Mouse (Mus musculus) neutrophil, adult 5-6 weeks (primary cell): Measurements from ENCODE around the gene Tmed8. TPM values are rescaled to one million over a fixed set of nuclear protein-coding genes. Genes with fewer than 3 reads are reported as not detected.

Source experiments
- ATAC-seq: fragments of 151-379, 151-347 bp; 2 replicates; pipeline ENCODE4 v1.8.0; 2017; ENCODE audit warnings: mild to moderate bottlenecking, moderate TSS enrichment; ENCODE audit not compliant: insufficient number of reproducible peaks, poor library complexity, low FRiP score, severe bottlenecking; ENCODE audit errors: extremely low read depth
- total RNA-seq: library from RNA; stranded (forward); fragments of 200-1000 nt; gene quantifications from 2 replicates; pipeline ENCODE4 v1.2.3, GENCODE M21; 2017

Tmed8 gene
- total RNA-seq, 1 experiment from 2014 or later: 44.7 TPM

- no peak for ATAC-seq
These were observed 73.0 kb downstream of the Tmed8 start for GRCm38 (mm10) chr12:87127256-87127655.

GRCm38 (mm10) chr12:87121918-87122589 is 78.2 kb downstream of the Tmed8 start:
- no peak for ATAC-seq

Other genes starting within 250 kb of the Tmed8 start
- not detected in 2 replicates for gene Zdhhc22, start 210.0 kb downstream of the Tmed8 start, total RNA-seq
- not detected in 2 replicates for gene Tmem63c, start 179.1 kb downstream of the Tmed8 start, total RNA-seq
- gene Ngb, start 97.9 kb downstream of the Tmed8 start, total RNA-seq: not detected in 2 replicates
- 6.9 and 10.2 TPM in 2 replicates for gene Gstz1, start 53.3 kb downstream of the Tmed8 start, total RNA-seq
- 4.2 and 8.1 TPM in 2 replicates for gene Pomt2, start 52.5 kb downstream of the Tmed8 start, total RNA-seq
- gene Samd15, start 731 bp downstream of the Tmed8 start, total RNA-seq: 2.0 and 3.5 TPM in 2 replicates
- 16.8 and 20.3 TPM in 2 replicates for gene Noxred1, start 38.3 kb upstream of the Tmed8 start, total RNA-seq
- gene Vipas39, start 65.8 kb upstream of the Tmed8 start, total RNA-seq: 50.5 and 52.8 TPM in 2 replicates
- gene Ahsa1, start 66.0 kb upstream of the Tmed8 start, total RNA-seq: 113 and 118 TPM in 2 replicates
- not detected in 2 replicates for gene Ism2, start 99.3 kb upstream of the Tmed8 start, total RNA-seq
- 133 and 147 TPM in 2 replicates for gene Sptlc2, start 187.9 kb upstream of the Tmed8 start, total RNA-seq
- 12.0 and 16.2 TPM in 2 replicates for gene Slirp, start 243.4 kb upstream of the Tmed8 start, total RNA-seq
- gene Alkbh1, start 243.6 kb upstream of the Tmed8 start, total RNA-seq: 44.8 and 75.5 TPM in 2 replicates